Mouse (Mus musculus): ENCODE measurements at regions not wholly inside any gene's neighbourhood (a gene's known extent, or its start where the extent isn't known, plus 50 kb on each side); places are given as distances from the start of the nearest gene placed in this dataset.
A peak's percentile ranks its signal among the peaks of the same experiment; 100 is the strongest.

DNA sequence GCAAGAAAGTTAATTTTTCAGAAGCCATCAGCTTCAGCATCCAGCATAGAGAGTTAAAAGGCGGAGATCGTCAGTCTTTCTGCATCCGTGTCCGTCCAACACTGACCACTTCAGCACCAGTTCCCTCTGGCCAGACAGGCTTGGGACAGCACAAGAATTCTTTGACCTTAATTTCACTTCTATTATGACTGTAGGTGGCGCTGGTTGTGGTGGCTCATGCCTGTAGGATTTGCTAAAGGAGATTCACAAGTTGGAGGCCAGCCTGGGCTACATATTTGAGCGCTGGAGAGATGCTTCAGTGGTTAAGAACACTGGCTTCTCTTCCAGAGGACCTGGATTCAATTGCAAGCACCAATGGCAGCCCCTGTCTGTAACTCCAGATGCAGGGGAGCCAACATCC is 66.0 kb downstream of the Amer2 start:
- Histone ChIP-seq H3K27me3 (no peaks in the 10 kb centered on the region), H3K36me3 (no peaks in the 10 kb centered on the region), H3K9ac (no peak overlapping the region), H3K9me3 (replicated peaks) (0 out of 2 replicates have a peak, but pooled peaks cover 4% of the 10 kb centered on the region), H3K4me3 (replicated peaks) (no peak overlapping the region), H3K4me2 (no peak overlapping the region), H3K4me1 (replicated peaks) (no peaks in the 10 kb centered on the region), H3K27ac (no peak overlapping the region)
- ATAC-seq (ENCODE audit: low read depth) (no peak), DNase-seq (no peak)
- WGBS (ENCODE audit: insufficient replicate concordance) = 51% methylated on average over 6 of the region's 6 CpGs

DNA sequence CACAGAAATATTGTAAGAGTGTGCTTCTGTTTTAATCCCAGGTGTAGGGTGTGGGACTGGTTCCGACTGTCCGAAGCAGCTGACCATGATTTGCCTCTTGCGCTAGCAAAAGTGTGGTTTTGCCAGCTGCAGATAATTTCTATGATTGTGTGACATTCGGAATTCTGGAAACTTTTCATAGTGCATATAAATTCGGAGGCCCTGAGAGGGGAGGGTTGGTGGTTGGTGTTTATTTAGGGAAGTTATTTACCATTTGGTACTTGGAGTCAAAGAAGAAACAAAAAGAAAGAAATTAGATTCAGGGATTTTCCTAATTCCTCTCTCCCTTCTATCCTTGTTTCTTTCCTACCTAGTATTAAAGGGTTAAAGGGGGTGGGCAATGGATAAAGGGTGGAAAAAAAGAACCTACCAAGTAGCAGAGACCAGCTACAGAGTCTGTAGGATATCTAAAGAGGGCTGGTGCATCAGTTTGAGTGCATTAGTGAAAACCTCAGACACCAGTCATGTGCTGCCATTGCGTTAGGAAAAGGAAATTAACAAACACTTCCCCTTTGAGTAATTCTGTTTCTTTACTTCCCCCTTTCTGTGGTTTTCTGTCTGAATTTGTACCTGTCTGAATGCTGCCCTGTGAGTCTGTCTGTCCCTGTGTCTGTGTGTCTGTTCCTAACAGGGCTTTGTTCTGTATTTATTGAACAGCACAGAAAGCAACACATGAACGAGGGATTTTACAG is 70.9 kb downstream of the Amer2 start:
- Histone ChIP-seq H3K9ac (no peak overlapping the region), H3K4me3 (replicated peaks) (no peak overlapping the region), H3K36me3 (no peaks in the 10 kb centered on the region), H3K27me3 (no peaks in the 10 kb centered on the region), H3K27ac (no peak overlapping the region), H3K9me3 (replicated peaks) (0 out of 2 replicates have a peak, but pooled peaks cover 4% of the 10 kb centered on the region), H3K4me1 (replicated peaks) (no peaks in the 10 kb centered on the region), H3K4me2 (no peak overlapping the region)
- ATAC-seq (ENCODE audit: low read depth) = no peak
- 33% methylated on average over 7 of the region's 7 CpGs for WGBS (ENCODE audit: insufficient replicate concordance)
- no peak for DNase-seq

DNA sequence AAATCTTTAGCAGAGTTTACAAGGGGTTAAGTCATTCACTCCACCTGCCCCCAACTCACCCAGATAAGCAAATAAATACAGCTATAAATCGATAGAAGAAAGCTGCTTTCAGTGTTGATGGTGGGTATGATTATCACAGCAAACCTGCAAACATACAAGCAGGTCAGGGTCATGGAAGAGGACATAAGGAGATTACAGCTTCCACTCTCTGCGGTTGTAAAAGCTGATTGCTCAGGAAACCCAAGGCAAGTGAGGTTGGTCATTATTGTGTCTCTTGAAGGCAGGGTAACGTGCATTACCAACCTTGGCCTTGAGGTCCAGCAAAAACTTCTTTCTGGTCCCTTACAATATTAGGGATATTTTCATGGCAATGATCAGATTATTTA is 71.5 kb downstream of the Amer2 start:
- Histone ChIP-seq H3K9me3 (replicated peaks) (0 out of 2 replicates have a peak, but pooled peaks cover 4% of the 10 kb centered on the region), H3K4me2 (no peak overlapping the region), H3K27ac (no peak overlapping the region), H3K27me3 (no peaks in the 10 kb centered on the region), H3K4me1 (replicated peaks) (no peaks in the 10 kb centered on the region), H3K36me3 (no peaks in the 10 kb centered on the region), H3K4me3 (replicated peaks) (no peak overlapping the region), H3K9ac (no peak overlapping the region)
- WGBS (ENCODE audit: insufficient replicate concordance) = 26% methylated on average over 3 of the region's 3 CpGs
- ATAC-seq (ENCODE audit: low read depth) (no peak), DNase-seq (no peak)

DNA sequence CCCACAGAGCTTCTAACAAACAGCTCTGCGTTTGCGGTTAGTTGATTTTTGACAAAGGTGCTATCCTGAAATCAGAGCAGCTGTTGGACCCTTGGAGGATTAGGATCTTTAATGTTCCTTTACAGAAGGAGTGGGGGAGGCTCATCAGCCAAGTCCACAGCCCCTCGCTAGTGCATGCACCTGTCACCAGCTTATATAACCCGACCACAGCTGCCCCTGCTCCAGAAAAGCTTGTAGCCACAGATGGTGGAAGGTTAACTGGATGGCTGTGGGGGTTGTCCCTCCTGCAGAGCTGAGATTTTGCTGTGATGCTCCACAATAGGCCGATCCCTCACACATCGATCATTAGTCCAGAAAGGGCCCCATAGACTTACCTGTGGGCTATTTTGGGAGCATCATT is 73.0 kb downstream of the Amer2 start:
- H3K4me3 ChIP-seq (replicated peaks) = no peak overlapping the region
- H3K27me3 ChIP-seq = no peaks in the 10 kb centered on the region
- H3K4me2 ChIP-seq = no peak overlapping the region
- no peak overlapping the region for H3K9ac ChIP-seq
- DNase-seq = no peak
- no peak for ATAC-seq (ENCODE audit: low read depth)
- 0 out of 2 replicates have a peak, but pooled peaks cover 4% of the 10 kb centered on the region for H3K9me3 ChIP-seq (replicated peaks)
- no peaks in the 10 kb centered on the region for H3K4me1 ChIP-seq (replicated peaks)
- H3K27ac ChIP-seq = no peak overlapping the region
- no peaks in the 10 kb centered on the region for H3K36me3 ChIP-seq
- WGBS (ENCODE audit: insufficient replicate concordance) = 66% methylated on average over 6 of the region's 6 CpGs

DNA sequence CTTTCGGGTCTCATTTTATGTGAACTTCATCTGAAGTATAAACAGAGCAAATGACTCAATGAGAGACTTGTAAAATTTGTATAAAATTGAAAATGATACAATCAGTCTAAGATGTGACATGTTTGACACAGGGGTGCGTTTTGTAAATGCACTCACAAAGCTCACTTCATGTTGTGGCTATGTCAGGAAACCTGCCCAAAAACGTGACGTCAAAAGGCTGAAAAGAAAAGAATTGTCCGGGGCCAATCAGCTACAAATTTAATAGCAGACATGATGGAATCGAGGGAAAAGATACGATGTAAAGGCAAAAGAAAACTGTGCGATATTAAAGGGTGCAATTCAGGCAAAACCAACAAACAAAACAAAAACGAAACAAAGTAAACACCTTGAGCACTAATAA is 78.2 kb downstream of the Amer2 start:
- H3K9me3 ChIP-seq (replicated peaks) = no peaks in the 10 kb centered on the region
- ATAC-seq (ENCODE audit: low read depth) = no peak
- WGBS (ENCODE audit: insufficient replicate concordance) = 71% methylated on average over 9 of the region's 9 CpGs

DNA sequence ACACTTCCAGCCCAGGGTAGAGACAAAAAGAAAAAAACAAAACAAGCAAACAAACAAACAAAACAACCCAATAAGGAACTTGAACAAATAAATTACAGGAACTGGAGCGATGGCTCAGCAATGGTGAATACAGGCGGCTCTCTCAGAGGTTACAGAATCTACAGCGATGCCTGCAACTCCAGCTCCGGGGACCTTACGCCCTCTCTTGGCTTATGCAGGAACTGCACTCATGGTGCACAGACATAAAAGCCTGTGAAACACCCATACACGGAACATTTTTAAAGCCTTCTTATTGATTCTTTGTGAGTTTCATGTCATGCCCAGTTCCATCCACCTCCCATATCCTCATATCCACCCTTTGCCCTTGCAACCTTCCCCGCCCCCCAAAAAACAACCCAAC is 78.6 kb downstream of the Amer2 start:
- no peaks in the 10 kb centered on the region for H3K27me3 ChIP-seq
- DNase-seq (no peak), ATAC-seq (ENCODE audit: low read depth) (no peak)
- H3K4me3 ChIP-seq (replicated peaks) = no peak overlapping the region
- H3K4me2 ChIP-seq = no peak overlapping the region
- no peak overlapping the region for H3K9ac ChIP-seq
- H3K4me1 ChIP-seq (replicated peaks) = no peaks in the 10 kb centered on the region
- no peak overlapping the region for H3K27ac ChIP-seq
- H3K36me3 ChIP-seq = no peaks in the 10 kb centered on the region
- WGBS (ENCODE audit: insufficient replicate concordance) = 61% methylated on average over 7 of the region's 7 CpGs
- no peaks in the 10 kb centered on the region for H3K9me3 ChIP-seq (replicated peaks)

More for the DNA sequence above, 78.2 kb downstream of the Amer2 start:
- Histone ChIP-seq H3K4me3 (replicated peaks) (no peak overlapping the region), H3K27me3 (no peaks in the 10 kb centered on the region), H3K4me1 (replicated peaks) (no peaks in the 10 kb centered on the region), H3K27ac (no peak overlapping the region), H3K9ac (no peak overlapping the region), H3K36me3 (no peaks in the 10 kb centered on the region), H3K4me2 (no peak overlapping the region)
- no peak for DNase-seq

- no peak overlapping the region for H3K4me2 ChIP-seq
- H3K36me3 ChIP-seq = no peaks in the 10 kb centered on the region
- no peaks in the 10 kb centered on the region for H3K27me3 ChIP-seq
- ATAC-seq (ENCODE audit: low read depth) (no peak), DNase-seq (no peak)
- no peak overlapping the region for H3K9ac ChIP-seq
- H3K9me3 ChIP-seq (replicated peaks) = no peaks in the 10 kb centered on the region; the same call in 1 of the 2 replicates
- H3K4me1 ChIP-seq (replicated peaks) = no peaks in the 10 kb centered on the region
- no peak overlapping the region for H3K27ac ChIP-seq
- no peak overlapping the region for H3K4me3 ChIP-seq (replicated peaks)
- 70% methylated on average over 9 of the region's 9 CpGs for WGBS (ENCODE audit: insufficient replicate concordance)
Observed at GRCm38 (mm10) chr14:60456767-60457166, 83.7 kb downstream of the Amer2 start.

DNA sequence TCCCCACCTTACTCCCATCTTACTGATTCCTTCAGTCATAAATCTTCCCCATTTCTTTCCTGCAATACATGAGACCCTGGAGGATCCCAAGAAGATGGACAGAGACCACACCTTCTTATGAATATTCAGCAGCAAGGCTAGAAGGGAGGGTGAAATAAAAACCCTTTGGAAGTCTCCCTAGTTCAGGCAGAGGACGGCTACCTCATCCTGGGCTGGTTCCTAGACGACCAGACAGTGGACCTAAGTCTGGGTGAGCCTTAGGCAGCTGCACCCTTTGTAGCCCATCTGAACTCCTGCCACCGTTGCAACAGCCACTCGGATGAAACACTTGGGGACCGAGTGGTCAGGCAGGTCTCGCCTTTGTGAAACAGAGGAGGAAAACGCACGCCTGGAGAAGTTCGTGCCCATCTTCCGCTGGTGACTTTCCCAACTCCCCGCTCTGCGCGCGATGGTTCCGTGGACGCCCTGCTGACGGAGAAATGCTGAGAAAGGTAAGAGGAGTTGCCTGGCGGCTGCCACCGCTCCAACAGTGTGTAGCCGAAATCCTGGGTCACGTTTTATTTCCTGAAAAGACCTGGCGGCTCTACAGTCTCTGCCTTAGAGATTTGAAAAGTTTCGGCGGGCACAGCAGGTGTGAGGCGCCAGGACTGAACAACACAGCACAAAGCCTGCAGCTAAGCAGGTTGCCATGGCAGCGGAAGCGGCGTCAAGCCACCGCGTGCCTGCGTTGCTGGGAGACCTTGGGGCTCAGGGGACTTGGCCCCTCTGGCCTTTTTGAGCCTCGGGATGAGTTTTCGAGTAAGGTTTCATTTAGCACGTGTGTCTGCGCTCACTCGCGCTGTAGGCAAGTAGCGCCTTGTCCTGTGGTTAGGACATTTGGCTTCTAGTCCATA is 112.2 kb downstream of the Amer2 start:
- Histone ChIP-seq H3K27ac (no peak overlapping the region), H3K9ac (no peak overlapping the region), H3K4me2 (peak overlapping the region; percentile 58), H3K9me3 (replicated peaks) (no peaks in the 10 kb centered on the region), H3K36me3 (no peaks in the 10 kb centered on the region), H3K4me1 (replicated peaks) (0 out of 2 replicates have a peak, but pooled peaks cover 5% of the 10 kb centered on the region), H3K4me3 (replicated peaks) (peak overlapping the region; percentile 36), H3K27me3 (peaks cover 38% of the 10 kb centered on the region)
- DNase-seq (no peak), ATAC-seq (ENCODE audit: low read depth) (no peak)
- WGBS (ENCODE audit: insufficient replicate concordance) = 1% methylated on average over 38 of the region's 38 CpGs

DNA sequence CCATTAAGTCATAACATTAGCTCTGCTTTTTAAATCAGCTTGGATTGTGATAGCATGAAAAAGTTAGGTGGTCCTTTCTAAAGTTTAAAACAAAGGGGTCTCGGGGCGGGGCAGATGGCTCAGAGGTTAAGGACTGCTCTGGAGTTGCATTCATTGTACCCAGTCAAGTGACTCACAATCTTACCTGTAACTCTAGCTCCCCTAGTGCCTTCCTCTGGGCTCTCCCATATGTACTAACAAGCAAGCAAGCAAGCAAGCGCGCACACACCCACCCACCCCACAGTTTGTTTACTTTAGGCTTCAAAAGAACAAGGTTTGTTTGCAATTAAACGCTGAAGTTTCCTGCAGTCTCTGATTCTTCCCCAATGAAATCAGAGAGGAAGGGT is 112.8 kb downstream of the Amer2 start:
- Histone ChIP-seq H3K9ac (no peak overlapping the region), H3K27me3 (peaks cover 38% of the 10 kb centered on the region), H3K4me3 (replicated peaks) (peak overlapping the region; percentile 36; the same call in 1 of the 2 replicates), H3K4me1 (replicated peaks) (0 out of 2 replicates have a peak, but pooled peaks cover 5% of the 10 kb centered on the region), H3K36me3 (no peaks in the 10 kb centered on the region), H3K27ac (no peak overlapping the region), H3K9me3 (replicated peaks) (no peaks in the 10 kb centered on the region), H3K4me2 (peak overlapping the region; percentile 58)
- no peak for DNase-seq
- 0 out of 2 replicates have a peak, but pooled peaks have one; percentile 48 for ATAC-seq (ENCODE audit: low read depth)
- 5% methylated on average over 5 of the region's 5 CpGs for WGBS (ENCODE audit: insufficient replicate concordance)

DNA sequence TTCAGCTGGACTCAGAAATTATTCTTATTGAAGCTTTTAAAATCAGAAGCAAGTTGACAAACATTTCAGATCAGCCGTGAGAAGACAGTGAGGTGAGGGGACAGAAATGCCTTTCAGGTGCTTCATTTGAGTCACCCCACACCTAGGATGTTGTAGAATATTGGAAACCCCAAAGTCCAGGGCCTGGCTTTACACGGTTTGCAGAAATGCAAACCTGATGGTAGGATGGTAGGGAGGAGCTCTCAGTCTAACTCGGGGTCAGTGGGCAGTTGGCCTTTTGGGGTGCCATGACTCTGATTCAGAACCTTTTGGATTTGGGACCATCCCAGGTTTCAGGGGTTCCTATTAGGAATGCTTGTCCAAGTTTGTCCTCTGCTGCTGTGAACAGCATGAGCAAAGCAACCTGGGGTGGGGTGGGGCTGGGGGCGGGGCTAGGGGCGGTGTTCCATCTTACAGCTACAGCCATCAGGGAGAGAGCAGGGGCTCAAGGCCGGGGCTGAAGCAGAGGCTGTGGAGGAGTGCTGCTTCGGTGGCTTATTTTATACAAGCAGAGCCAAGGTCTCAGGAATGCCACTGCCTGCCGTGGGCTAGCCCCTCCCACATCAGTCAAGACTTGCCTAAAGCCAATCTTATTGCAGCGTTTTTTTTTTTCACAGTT is 113.3 kb downstream of the Amer2 start:
- no peak for ATAC-seq (ENCODE audit: low read depth)

DNA sequence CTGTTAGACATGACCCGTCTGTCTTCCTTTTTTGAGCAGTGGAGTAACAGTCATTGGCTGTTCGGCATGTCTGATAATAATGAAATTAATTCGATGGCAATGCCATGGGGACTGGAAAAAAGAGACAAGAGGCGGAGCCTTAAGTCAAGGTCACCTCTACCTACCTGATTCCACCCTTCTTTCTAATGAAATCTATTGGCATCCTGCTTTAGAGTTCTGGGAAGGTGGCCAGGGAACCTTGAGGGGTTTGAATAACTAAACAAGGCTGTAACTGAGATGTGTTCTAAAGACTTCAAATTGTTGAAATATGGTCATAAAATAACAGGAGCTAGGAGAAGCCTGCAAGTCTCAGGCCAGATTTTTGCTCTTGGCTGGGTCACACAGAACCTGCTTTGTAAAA is 116.1 kb downstream of the Amer2 start:
- no peaks in the 10 kb centered on the region for H3K9me3 ChIP-seq (replicated peaks)
- no peak for ATAC-seq (ENCODE audit: low read depth)
- no peak overlapping the region for H3K4me3 ChIP-seq (replicated peaks)
- H3K27me3 ChIP-seq = peaks cover 34% of the 10 kb centered on the region
- H3K9ac ChIP-seq = no peak overlapping the region
- H3K4me1 ChIP-seq (replicated peaks) = 0 out of 2 replicates have a peak, but pooled peaks cover 5% of the 10 kb centered on the region
- no peaks in the 10 kb centered on the region for H3K36me3 ChIP-seq
- no peak for DNase-seq
- no peak overlapping the region for H3K4me2 ChIP-seq
- no peak overlapping the region for H3K27ac ChIP-seq
- 63% methylated on average over 4 of the region's 4 CpGs for WGBS (ENCODE audit: insufficient replicate concordance)

More for the DNA sequence above, 113.3 kb downstream of the Amer2 start:
- Histone ChIP-seq H3K9ac (no peak overlapping the region), H3K27me3 (peaks cover 38% of the 10 kb centered on the region), H3K4me2 (peak overlapping the region; percentile 58), H3K36me3 (no peaks in the 10 kb centered on the region), H3K4me3 (replicated peaks) (no peak overlapping the region), H3K9me3 (replicated peaks) (no peaks in the 10 kb centered on the region), H3K27ac (no peak overlapping the region), H3K4me1 (replicated peaks) (0 out of 2 replicates have a peak, but pooled peaks cover 5% of the 10 kb centered on the region)
- DNase-seq = no peak
- WGBS (ENCODE audit: insufficient replicate concordance) = 6% methylated on average over 9 of the region's 9 CpGs

All from liver, embryonic 13.5 days (tissue).